Mouse (Mus musculus) CD4-positive helper T cell, adult 2 months (primary cell): ENCODE measurements at regions not wholly inside any gene's neighbourhood (a gene's known extent, or its start where the extent isn't known, plus 50 kb on each side); places are given as distances from the start of the nearest gene placed in this dataset.

Experiments used
- DNase-seq: peaks from one replicate; pipeline ENCODE4 v3.0.0-alpha.2; 2012; ENCODE audit warnings: low read depth, missing footprints, low spot score

DNA sequence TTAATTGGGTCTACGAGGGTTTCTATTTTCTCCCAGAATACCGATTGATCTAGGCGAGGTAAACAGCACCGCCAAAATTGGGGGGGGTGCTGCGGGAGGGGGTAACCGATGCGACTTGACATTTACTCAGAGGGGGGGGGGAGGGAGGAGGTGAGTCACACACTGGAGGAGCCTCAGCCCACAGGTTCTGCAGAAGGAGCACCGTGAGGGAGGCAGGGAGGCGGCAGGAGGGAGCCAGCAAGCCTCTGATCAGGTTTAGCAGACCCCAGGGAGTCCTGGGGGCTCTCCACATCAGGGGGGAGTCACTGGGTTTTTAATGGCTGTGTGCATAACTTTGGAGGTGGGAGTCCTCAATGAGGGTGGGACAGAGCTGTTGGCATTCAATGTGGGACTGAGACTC, 51.3 kb upstream of the Ier5l start:
- DNase-seq = peak; percentile 36

DNA sequence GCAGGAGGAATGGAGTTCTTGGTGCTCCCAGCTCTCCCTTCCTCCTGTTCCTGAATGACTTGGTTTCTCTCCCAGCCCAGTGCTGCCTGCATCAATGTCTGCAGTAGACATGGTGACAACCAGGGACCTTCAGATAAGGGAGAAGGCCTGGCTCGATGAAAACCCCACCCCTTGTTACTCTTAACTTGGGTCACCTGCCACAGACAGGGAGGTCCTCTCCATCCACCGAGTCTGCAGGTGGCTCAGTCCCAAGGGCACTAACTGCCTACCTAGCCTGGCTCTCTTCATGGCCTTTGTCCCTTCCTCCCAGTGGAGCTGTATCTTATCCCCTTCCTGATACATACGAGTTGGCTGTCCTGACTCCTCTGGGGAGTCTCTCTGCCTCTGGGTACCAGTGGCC, 51.8 kb upstream of the Ier5l start:
- DNase-seq = no peak

DNA sequence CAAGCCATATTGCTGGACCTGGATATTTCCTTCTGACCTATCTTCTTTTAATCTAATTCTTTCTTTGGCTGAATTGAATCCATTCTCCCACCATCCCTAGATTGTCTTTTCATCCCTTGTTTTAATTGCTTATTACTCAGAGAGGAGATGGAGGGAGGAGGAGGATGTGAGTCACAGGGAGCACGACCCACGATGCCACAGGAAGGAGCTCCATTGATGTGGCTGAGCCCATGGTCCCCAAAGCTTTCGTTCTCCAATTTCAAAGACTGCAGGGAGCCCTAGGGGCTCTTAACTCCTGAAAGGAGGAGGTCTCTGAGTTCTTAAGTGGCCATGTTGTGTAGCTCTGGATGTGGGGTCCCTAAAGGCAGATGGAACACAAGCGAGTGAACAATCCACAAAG, 53.5 kb upstream of the Ier5l start:
- DNase-seq = peak; percentile 64

DNA sequence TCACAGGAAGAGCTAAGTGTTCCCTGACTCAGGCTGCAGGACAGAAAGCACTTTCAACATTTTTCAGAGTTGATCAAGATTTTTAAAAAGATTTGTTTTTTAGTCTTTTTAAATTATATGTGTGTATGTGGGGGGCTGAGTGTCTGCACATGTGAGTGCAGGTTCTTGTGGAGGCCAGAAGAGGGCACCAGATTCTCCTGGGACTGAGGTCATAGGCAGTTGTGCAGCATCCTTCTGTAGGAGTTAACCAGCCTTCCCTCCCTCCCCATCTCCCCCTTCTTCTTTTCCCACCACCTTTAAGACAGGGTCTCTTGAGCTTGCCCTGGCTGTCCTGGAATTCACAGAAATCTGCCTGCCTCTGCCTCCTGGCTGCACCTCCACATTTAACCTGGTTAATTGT, 58.9 kb upstream of the Ier5l start:
- no peak for DNase-seq

DNA sequence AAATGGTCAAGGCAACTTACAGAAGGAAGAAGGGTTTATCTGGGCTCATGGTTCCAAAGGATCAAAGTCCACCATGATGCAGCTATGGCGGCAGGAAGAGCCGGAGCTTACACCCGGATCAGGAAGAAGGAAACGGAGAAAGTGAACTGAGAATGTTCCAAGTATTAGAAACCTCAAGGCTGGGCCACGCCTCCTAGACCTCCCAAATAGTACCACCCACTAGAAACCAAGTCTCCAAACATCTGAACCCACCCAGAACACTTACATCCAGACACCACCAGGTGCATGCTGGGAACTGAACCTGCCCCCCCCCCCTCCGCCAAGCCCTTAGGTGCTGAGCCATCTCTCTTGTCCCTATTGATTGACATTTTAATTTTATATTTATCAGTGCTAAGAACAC, 59.3 kb upstream of the Ier5l start:
- no peak for DNase-seq

DNA sequence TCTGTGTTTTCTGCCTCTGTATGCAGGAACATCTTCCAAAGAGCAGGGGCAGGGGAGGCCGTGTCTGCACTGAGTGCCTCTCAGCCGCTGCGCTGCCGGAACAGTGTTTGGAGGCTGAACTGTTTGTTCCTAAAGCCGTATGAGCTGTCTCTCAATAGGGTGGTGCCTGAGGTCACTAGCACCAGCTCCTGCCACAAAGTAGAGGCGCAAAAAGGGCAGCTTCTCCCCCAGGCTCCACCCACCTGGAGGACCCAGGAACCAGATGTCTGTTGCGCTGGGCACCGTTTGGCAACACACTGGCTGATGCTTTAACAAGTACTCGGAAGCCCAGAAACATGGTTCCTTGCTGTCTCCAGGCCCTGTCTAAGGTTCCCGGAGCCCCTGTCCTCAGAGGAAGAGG, 60.4 kb upstream of the Cstad start:
- peak; percentile 16 for DNase-seq

DNA sequence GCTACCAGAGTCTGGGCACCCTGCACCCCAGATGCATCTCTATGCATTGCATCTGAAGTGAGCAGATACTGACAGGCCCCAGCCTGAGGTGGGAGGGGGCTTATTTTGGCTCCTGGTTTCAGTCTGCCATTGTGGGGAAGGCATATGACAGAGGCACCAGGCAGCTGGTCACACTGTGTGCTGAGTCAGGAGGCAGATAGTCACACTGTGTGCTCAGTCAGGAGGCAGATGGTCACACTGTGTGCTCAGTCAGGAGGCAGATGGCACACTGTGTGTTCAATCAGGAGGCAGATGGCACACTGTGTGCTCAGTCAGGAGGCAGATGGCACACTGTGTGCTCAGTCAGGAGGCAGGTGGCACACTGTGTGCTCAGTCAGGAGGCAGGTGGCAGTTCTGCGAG, 55.5 kb upstream of the Cstad start:
- no peak for DNase-seq

DNA sequence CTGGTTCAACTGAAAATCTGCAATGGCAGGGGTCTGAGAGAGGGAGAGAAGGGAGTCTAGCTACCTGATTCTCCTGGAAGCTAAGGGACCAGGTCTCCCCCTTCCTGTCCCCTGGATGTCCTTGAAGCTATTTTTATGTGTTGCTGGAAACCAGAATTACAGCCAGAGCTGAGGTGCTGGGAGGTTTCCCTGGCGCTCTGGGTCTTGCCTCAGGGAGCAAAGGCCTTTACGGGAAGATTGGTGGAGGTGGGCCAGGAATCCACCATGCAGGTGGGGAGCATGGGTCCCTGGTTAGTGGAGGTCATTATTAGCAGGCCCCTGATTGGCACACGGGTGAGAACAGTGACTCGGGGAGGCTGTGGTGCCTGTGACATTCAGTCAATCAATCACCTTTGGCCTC, 53.3 kb upstream of the Cstad start:
- DNase-seq = no peak

DNA sequence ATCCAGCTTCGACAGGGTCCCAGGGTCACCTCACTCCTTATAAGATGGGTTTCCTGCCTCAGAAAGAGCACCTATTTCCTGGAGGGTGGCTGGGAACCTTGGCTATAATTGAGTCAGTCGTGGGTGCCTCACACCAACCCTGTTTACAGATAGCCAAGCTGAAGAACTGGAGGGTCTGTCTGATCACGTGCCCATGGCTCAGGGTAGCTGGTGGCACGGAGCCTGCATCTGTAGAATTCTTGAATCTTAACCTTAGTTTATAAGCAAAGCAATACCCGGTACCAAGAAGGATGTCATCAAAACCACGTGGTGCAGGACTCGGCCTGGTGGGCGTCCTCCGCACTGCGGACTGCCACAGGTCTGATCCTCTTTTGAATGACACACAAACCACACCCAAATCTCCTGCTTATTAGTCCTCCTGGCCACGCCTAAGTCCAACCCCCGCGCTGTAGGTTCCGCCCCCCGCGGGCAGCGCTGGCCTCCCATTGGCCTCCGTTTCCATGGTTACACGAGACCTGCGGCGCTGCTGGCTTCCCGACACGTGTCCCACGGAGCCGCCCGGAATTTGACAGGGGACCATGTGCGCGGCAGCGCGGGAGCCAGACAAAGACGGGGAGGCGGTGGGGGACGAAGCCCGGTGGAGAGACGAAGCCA, 49.9 kb upstream of the Cstad start:
- peak; percentile 87 for DNase-seq
